Mouse (Mus musculus) midbrain, embryonic 11.5 days (tissue): Measurements from ENCODE around the gene Hip1. TPM values are rescaled to one million over a fixed set of nuclear protein-coding genes. Genes with fewer than 3 reads are reported as not detected.
"Not testable (repeated sequence)": the region's sequence is repeated elsewhere in the genome, so short reads cannot be mapped to it uniquely, and the experiment has no call there.

Source experiments
- ATAC-seq: fragments of 200-750 bp; cut with Nextera tagmentation; 2 replicates; pipeline ENCODE4 v1.8.0; 2017; ENCODE audit warnings: moderate TSS enrichment, moderate library complexity; ENCODE audit not compliant: low FRiP score
- DNase-seq: peaks from one replicate; pipeline ENCODE4 v3.0.0; 2015; ENCODE audit warnings: low spot score; ENCODE audit errors: missing footprints
- H3K27ac ChIP-seq: fragments of 300-500 bp; sonication (generic); 2 replicates; pipeline ENCODE4 v1.5.1; 2014; ENCODE audit warnings: low read depth, low read length
- H3K27me3 ChIP-seq: fragments of 300-500 bp; sonication (generic); 2 replicates; pipeline ENCODE4 v1.6.1; 2014; ENCODE audit warnings: mild to moderate bottlenecking, low read length, moderate library complexity, mixed read lengths; ENCODE audit not compliant: control insufficient read depth, insufficient read depth
- H3K36me3 ChIP-seq: fragments of 300-500 bp; sonication (generic); 2 replicates; pipeline ENCODE4 v1.6.1; 2014; ENCODE audit warnings: mild to moderate bottlenecking, low read length, moderate library complexity, mixed read lengths; ENCODE audit not compliant: control insufficient read depth, insufficient read depth
- H3K4me1 ChIP-seq: fragments of 300-500 bp; sonication (generic); 2 replicates; pipeline ENCODE4 v1.6.1; 2014; ENCODE audit warnings: low read length; ENCODE audit not compliant: control insufficient read depth, insufficient read depth
- H3K4me2 ChIP-seq: fragments of 300-500 bp; sonication (generic); 2 replicates; pipeline ENCODE4 v1.6.1; 2014; ENCODE audit warnings: mild to moderate bottlenecking, moderate library complexity
- H3K4me3 ChIP-seq: fragments of 300-500 bp; sonication (generic); 2 replicates; pipeline ENCODE4 v1.5.1; 2014; ENCODE audit warnings: low read depth, low read length
- H3K9ac ChIP-seq: fragments of 300-500 bp; sonication (generic); 2 replicates; pipeline ENCODE4 v1.6.1; 2014; ENCODE audit warnings: low read length
- H3K9me3 ChIP-seq: fragments of 300-500 bp; sonication (generic); 2 replicates; pipeline ENCODE4 v1.6.1; 2016; ENCODE audit warnings: low read length; ENCODE audit not compliant: control insufficient read depth
- WGBS: fragments of 180-500 bp; shearing (Covaris S2); extraction: QIAGEN DNeasy Blood & Tissue Kit; methylation state at CpG from one replicate; pipeline ENCODE4 v1.1.7; 2014; 5-methylcytosine and 5-hydroxymethylcytosine counted together
- polyA plus RNA-seq: library from polyadenylated mRNA; unstranded; fragments of >200 nt; fragmentation: Nextera tagmentation; extraction: Ambion mirVana; gene quantifications from 2 replicates; pipeline ENCODE4 v1.2.1, GENCODE M21; 2014

The Hip1 gene
- polyA plus RNA-seq, 1 experiment from 2014 or later: 49.4 TPM

DNA sequence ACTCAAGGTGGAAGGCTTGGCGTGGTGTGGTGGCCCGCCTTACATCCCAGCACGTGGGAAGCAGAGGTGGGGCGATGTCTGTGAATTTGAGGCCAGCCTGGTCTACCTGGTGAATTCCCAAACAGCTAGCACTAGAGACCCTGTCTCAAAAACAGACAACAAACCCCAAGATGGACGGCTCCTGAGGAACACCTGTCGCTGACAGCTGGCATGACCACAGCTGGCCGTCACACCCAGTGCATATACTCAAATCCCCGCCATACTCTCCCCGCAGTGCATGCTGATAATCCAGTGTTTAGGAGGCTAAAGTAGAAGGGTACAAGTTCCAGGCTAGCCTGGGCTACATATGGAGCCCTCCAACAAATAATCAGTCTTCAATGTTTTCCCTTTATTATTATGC lies 88.4 kb downstream of the Hip1 start:
- H3K9ac ChIP-seq: no peak overlapping the region
- H3K27me3 ChIP-seq: no peaks in the 10 kb centered on the region
- ATAC-seq (no peak), DNase-seq (no peak)
- WGBS: 94% methylated on average over 9 of the region's 9 CpGs
- peaks cover 6% of the 10 kb centered on the region; the same call in 1 of the 2 replicates for H3K9me3 ChIP-seq
- no peak overlapping the region for H3K4me2 ChIP-seq
- no peak overlapping the region for H3K27ac ChIP-seq
- H3K36me3 ChIP-seq: peaks cover 30% of the 10 kb centered on the region
- H3K4me3 ChIP-seq: no peak overlapping the region
- H3K4me1 ChIP-seq: no peaks in the 10 kb centered on the region

DNA sequence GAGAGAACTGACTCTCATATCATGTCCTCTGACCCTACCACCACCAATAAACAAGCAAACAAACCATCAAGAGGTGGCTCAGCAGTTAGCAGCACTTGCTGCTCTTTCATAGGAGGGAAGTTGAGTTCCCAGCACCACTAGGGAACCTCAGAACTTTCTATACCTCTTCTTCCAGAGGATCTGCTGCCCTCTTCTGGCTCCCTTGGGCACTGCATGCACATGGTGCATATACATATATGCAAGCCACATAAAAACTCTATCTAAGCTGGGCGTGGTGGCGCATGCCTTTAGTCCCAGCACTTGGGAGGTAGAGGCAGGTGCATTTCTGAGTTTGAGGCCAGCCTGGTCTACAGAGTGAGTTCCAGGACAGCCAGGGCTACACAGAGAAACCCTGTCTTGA lies 90.7 kb downstream of the Hip1 start:
- Histone ChIP-seq H3K27me3 (no peaks in the 10 kb centered on the region), H3K4me1 (no peaks in the 10 kb centered on the region), H3K36me3 (peaks cover 37% of the 10 kb centered on the region), H3K9ac (no peak overlapping the region), H3K4me2 (no peak overlapping the region), H3K9me3 (peaks cover 6% of the 10 kb centered on the region; the same call in 1 of the 2 replicates), H3K4me3 (no peak overlapping the region), H3K27ac (no peak overlapping the region)
- WGBS: 97% methylated on average over 2 of the region's 2 CpGs
- no peak for ATAC-seq
- no peak for DNase-seq

DNA sequence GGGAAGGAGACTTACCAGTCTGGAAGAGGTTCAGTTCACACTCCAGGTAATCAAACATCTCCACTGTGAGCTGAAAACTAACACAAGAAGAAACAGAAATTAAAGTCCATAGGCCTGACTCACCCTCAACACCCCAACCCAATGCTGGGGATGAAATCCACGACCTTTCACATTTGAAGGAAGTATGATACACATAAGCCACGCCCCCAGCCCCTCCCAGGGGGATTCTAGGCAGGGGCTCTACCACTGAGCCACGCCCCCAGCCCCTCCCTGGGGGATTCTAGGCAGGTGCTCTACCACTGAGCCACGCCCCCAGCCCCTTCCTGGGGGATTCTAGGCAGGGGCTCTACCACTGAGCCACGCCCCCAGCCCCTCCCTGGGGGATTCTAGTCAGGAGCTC lies 93.4 kb downstream of the Hip1 start:
- H3K4me2 ChIP-seq, H3K4me3 ChIP-seq, ATAC-seq, DNase-seq, H3K27ac ChIP-seq, H3K27me3 ChIP-seq, H3K9ac ChIP-seq, H3K4me1 ChIP-seq, H3K9me3 ChIP-seq: not testable (repeated sequence)
- WGBS: 86% methylated on average over 5 of the region's 5 CpGs
- H3K36me3 ChIP-seq: peaks cover 33% of the 10 kb centered on the region

DNA sequence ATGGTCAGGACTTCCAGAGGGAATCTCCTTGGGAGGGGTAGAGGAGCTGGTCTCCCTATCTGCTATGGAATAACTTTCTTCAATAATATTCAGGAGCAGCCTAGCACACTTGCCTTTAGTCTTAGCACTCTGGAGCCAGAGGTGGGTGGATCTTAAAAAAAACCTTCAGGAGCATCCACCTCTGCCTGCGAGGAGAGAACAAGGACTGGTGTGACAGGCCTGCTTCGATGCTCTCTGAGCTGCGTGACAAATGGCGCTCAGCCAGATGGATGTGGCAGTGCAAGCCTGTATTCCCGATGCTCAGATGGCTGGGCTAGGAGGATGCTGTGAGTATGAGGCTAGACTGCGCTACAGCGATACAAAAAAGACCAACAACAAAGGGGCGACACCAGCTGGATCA lies 93.8 kb downstream of the Hip1 start:
- no peak for ATAC-seq
- peaks cover 6% of the 10 kb centered on the region; the same call in 1 of the 2 replicates for H3K9me3 ChIP-seq
- 93% methylated on average over 8 of the region's 8 CpGs for WGBS
- H3K36me3 ChIP-seq: peaks cover 32% of the 10 kb centered on the region
- no peak for DNase-seq
- H3K4me2 ChIP-seq: no peak overlapping the region
- H3K27ac ChIP-seq: no peak overlapping the region
- no peak overlapping the region for H3K4me3 ChIP-seq
- H3K9ac ChIP-seq: no peak overlapping the region
- H3K27me3 ChIP-seq: no peaks in the 10 kb centered on the region
- H3K4me1 ChIP-seq: no peaks in the 10 kb centered on the region

DNA sequence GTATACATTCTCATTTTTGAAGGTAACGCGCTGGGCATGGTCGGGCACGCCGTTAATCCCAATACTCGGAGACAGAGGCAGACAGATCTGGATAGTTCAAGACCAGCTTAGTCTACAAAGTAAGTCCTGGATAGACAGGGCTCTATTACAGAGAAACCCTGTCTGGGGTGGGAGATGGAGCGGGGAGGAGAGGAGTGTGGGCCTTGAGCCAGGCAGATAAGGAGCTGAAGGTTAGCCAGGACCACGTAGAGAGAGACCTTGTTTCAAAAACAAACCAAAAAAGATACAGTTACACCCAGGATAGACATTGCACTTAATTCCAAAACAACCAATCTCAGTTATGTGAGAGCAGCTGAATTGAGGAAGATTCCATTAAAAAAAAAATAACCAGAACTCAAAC lies 99.2 kb downstream of the Hip1 start:
- WGBS: 96% methylated on average over 8 of the region's 8 CpGs
- no peaks in the 10 kb centered on the region for H3K27me3 ChIP-seq
- H3K4me3 ChIP-seq: no peak overlapping the region
- H3K4me1 ChIP-seq: no peaks in the 10 kb centered on the region
- ATAC-seq (no peak), DNase-seq (no peak)
- no peaks in the 10 kb centered on the region for H3K9me3 ChIP-seq
- H3K4me2 ChIP-seq: no peak overlapping the region
- H3K9ac ChIP-seq: no peak overlapping the region
- peaks cover 22% of the 10 kb centered on the region for H3K36me3 ChIP-seq
- no peak overlapping the region for H3K27ac ChIP-seq

DNA sequence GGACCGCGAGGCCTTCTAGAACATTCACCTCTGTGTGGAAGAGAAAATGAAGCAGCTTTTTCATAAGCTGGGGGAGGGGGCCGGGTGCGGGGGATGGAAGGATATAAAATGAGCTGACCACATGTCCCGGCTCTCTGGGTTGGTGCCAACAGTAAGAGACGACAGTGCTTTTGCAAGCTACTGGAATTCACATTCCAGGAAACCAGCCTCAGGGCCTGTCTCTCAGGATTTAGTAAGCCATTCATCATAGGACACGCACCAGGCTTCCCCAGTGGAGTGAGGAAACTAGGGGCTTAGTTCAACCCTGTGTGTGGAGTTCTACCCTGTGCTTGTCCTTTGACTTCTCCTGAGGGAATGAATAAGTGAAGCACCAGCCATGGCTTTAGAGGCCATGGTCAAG lies 102.5 kb downstream of the Hip1 start:
- Histone ChIP-seq H3K36me3 (peaks cover 19% of the 10 kb centered on the region; the same call in 1 of the 2 replicates), H3K9ac (no peak overlapping the region), H3K4me3 (no peak overlapping the region), H3K4me1 (no peaks in the 10 kb centered on the region), H3K9me3 (no peaks in the 10 kb centered on the region), H3K27ac (no peak overlapping the region), H3K27me3 (no peaks in the 10 kb centered on the region), H3K4me2 (no peak overlapping the region)
- ATAC-seq: no peak
- DNase-seq: no peak
- 92% methylated on average over 7 of the region's 7 CpGs for WGBS

DNA sequence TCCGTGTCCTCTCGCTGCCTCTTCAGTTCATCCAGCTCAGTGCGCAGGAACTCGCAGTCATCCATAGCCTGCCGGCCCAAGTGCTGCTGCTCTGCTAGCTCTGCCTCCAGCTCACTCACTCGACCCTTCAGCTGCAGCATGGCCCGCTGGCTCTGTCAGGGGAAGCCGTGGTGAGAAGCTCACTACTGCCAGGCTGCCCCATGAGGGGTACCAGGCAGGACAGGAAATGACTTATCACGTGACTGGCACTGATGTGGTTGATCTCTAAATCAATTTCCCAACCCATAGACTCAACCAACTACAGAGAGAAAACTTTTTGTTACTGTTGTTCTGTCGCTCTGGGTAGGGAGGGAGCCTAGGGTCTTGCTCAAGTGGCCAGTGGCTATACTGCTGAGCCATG lies 109.9 kb downstream of the Hip1 start:
- no peaks in the 10 kb centered on the region; the same call in 1 of the 2 replicates for H3K9me3 ChIP-seq
- no peaks in the 10 kb centered on the region for H3K27me3 ChIP-seq
- ATAC-seq: no peak
- H3K36me3 ChIP-seq: peaks cover 41% of the 10 kb centered on the region
- DNase-seq: no peak
- no peaks in the 10 kb centered on the region for H3K4me1 ChIP-seq
- no peak overlapping the region for H3K4me2 ChIP-seq
- no peak overlapping the region for H3K9ac ChIP-seq
- WGBS: 95% methylated on average over 10 of the region's 10 CpGs
- no peak overlapping the region for H3K4me3 ChIP-seq
- H3K27ac ChIP-seq: no peak overlapping the region

DNA sequence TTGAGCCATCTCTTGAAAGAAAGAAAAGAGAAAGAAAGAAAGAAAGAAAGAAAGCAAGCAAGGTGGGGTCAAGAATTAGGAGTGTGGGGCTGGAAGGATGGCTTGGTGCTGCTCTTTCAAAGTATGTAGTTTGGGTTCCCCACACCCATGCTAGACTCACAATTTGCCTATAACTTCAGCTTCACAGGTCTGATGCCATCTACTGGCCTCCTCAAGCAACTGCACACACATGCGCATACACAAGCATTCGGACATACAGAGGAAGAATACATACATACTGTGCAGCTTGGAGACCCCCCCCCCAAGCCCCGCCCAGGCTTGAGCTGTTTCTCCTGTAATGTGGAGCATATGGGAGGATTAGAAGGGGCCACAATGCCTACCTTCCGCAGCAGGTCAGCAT lies 111.1 kb downstream of the Hip1 start:
- 99% methylated on average over 4 of the region's 4 CpGs for WGBS
- H3K27me3 ChIP-seq: no peaks in the 10 kb centered on the region
- ATAC-seq: no peak
- H3K4me1 ChIP-seq: no peaks in the 10 kb centered on the region
- no peaks in the 10 kb centered on the region; the same call in 1 of the 2 replicates for H3K9me3 ChIP-seq
- H3K4me3 ChIP-seq: no peak overlapping the region
- H3K4me2 ChIP-seq: no peak overlapping the region
- H3K36me3 ChIP-seq: peaks cover 44% of the 10 kb centered on the region
- H3K27ac ChIP-seq: no peak overlapping the region
- no peak overlapping the region for H3K9ac ChIP-seq
- no peak for DNase-seq

DNA sequence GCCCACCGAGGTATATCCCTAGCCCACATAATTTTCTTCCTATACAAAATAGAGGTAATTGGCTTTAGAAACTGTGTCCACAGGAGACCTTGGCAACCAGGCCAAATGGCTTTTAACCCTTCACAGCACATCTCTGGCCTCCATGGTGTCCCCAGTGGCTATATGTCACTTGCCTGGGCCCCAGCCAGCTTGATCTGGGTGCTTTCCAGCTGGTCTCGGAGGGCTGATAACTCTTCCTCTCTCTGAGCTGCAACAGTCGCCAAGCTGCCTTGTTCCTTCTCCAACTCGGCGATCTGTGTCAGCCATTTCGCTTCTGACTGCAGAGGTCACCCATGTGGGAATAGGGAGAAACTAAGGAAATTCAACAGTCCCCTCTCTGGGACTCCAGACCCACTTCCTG lies 113.8 kb downstream of the Hip1 start:
- DNase-seq (no peak), ATAC-seq (no peak)
- H3K4me1 ChIP-seq: no peaks in the 10 kb centered on the region
- 91% methylated on average over 6 of the region's 6 CpGs for WGBS
- H3K27ac ChIP-seq: no peak overlapping the region
- H3K4me3 ChIP-seq: no peak overlapping the region
- H3K9me3 ChIP-seq: no peaks in the 10 kb centered on the region; the same call in 1 of the 2 replicates
- H3K9ac ChIP-seq: no peak overlapping the region
- no peaks in the 10 kb centered on the region; the same call in 1 of the 2 replicates for H3K27me3 ChIP-seq
- no peak overlapping the region for H3K4me2 ChIP-seq
- peaks cover 48% of the 10 kb centered on the region for H3K36me3 ChIP-seq

DNA sequence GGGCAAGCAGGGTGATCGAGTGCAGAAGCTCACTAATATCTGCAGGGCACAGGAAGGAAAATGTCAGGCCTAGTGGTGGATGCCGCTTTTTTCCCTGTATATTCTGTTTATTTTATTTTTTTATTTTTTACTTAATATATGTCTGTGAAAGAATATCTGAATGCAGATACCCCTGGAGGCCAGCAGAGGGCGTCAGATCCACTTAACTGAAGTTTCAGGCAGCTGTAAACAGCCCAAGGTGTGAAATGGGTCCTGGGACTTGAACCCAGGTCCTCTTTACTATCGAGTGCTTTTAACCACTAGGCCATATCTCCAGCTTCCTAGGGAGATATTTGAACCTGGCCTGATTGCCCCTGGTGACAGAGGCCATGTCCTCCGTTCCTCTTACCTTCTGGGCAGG lies 116.1 kb downstream of the Hip1 start:
- H3K36me3 ChIP-seq: peaks cover 47% of the 10 kb centered on the region
- no peak overlapping the region for H3K9ac ChIP-seq
- no peaks in the 10 kb centered on the region for H3K9me3 ChIP-seq
- H3K4me1 ChIP-seq: no peaks in the 10 kb centered on the region
- no peak for DNase-seq
- no peak overlapping the region for H3K4me2 ChIP-seq
- H3K27me3 ChIP-seq: no peaks in the 10 kb centered on the region; the same call in 1 of the 2 replicates
- no peak overlapping the region for H3K27ac ChIP-seq
- 74% methylated on average over 5 of the region's 5 CpGs for WGBS
- H3K4me3 ChIP-seq: no peak overlapping the region
- ATAC-seq: no peak
